Mouse (Mus musculus): ENCODE measurements around the gene Fbxl21.

The Fbxl21 gene

GRCm38 (mm10) chr13:56534931-56535330 is 12.7 kb downstream of the Fbxl21 start:
- no peak for DNase-seq (ENCODE audit: low read depth, low spot score)

DNA sequence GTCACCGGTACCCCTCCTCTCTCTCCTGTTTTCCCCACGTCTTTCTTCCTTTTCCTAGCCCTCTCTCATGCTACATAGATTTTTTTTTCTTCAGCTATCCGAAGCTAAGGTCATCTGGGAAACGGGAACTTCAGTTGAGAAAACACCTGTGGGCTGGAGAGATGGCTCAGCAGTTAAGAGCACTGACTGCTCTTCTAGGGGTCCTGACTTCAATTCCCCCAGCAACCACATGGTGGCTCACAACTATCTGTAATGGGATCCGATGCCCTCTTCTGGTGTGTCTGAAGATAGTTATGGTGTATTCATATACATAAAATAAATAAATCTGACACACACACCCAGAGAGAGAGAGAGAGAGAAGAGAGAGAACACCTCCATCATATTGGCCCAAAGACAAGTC is 13.3 kb downstream of the Fbxl21 start:
- DNase-seq (ENCODE audit: low read depth, low spot score), result peak; percentile 9

DNA sequence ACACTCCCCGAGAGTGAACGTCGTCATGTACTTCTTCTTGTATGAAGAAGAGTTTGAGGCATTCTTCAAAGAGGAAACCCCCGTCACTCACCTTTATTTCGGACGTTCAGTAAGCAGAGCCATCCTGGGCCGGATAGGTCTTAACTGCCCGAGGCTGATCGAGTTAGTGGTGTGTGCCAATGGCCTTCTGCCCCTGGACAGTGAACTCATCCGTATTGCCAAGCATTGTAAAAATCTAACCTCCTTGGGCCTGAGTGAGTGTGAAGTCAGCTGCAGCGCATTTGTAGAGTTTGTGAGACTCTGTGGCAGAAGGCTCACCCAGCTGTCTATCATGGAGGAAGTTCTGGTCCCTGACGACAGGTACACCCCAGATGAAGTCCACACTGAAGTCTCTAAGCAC is 14.8 kb downstream of the Fbxl21 start:
- DNase-seq (ENCODE audit: low read depth, low spot score), result no peak

GRCm38 (mm10) chr13:56539846-56540245 is 17.6 kb downstream of the Fbxl21 start:
- peak; percentile 54 for DNase-seq (ENCODE audit: low read depth, low spot score)

GRCm38 (mm10) chr13:56543805-56544204 is 21.5 kb downstream of the Fbxl21 start:
- no peak for DNase-seq (ENCODE audit: low read depth, low spot score)

GRCm38 (mm10) chr13:56544956-56545355 is 22.7 kb downstream of the Fbxl21 start:
- DNase-seq (ENCODE audit: low read depth, low spot score), result no peak

- no peak for DNase-seq (ENCODE audit: low read depth, low spot score)
Measured at GRCm38 (mm10) chr13:56548401-56548800, 26.1 kb downstream of the Fbxl21 start, which contains the start of gene Lect2. TSS of gene Lect2 (minus strand) at chr13:56548502.

GRCm38 (mm10) chr13:56549364-56549763 is 27.1 kb downstream of the Fbxl21 start:
- DNase-seq (ENCODE audit: low read depth, low spot score), result no peak

DNA sequence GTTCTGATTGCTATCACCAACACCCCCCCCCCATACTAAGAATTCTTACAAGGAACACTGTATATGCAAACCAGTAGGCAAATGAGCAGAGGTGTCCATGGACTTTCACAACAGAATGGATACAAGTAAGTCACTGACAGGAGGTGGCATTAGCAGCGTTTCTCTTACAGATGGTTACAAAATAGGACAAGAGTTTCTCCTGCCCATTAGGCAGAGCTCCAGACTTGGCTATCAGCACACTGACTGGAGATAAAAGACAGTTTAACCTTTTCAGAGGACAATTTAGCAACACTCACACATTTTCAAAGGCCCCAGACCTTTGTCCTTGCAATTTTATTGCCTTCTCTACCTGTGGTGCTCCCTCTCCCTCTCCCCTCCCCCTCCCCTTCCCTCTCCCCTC is 28.3 kb downstream of the Fbxl21 start:
- DNase-seq (ENCODE audit: low read depth, low spot score), result no peak

DNA sequence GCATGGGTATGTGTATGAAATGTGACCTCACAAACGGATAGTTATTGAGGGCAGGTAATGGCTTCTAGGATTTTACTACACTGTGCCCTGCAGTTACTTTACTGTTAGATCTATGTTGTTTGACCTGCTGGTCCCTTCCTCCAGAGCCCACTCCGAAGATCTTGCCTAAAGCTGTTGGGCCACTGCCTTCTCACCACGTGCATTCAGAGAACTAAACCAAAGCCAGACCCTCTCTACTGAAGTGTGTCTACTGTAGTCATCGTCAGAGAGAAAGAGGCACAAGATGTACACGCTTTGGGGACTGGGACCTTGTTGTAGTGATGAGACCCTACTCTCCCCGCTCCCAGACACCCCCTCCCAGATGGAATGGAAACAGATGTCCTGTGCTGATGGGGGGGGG is 29.4 kb downstream of the Fbxl21 start:
- DNase-seq (ENCODE audit: low read depth, low spot score), result no peak

- DNase-seq (ENCODE audit: low read depth, low spot score), result no peak
Measured at GRCm38 (mm10) chr13:56553923-56554322, 31.7 kb downstream of the Fbxl21 start.

- peak; percentile 31 for DNase-seq (ENCODE audit: low read depth, low spot score)
Measured at GRCm38 (mm10) chr13:56554409-56554808, 32.1 kb downstream of the Fbxl21 start.

- DNase-seq (ENCODE audit: low read depth, low spot score), result no peak
Measured at GRCm38 (mm10) chr13:56555957-56556356, 33.7 kb downstream of the Fbxl21 start.

GRCm38 (mm10) chr13:56556701-56557100 is 34.4 kb downstream of the Fbxl21 start:
- DNase-seq (ENCODE audit: low read depth, low spot score), result no peak

DNA sequence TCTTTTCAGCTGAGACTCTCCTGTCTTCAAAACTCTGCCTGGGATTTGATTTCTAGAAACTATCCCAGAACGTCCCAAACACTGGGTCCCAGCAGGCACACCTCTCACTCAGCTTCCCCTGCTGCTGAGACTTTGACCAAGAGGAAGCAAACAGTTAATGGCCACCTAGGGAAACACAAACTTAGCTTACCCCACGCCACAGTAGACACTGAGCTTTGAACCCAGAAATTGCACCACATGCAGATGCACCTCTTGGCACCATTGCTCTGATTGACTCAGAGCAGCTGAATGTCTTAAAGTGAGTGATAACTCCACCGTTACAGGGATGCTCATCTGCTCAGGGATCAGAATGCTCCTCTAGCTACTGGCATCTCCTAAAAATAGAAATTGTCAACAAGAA is 36.5 kb downstream of the Fbxl21 start:
- DNase-seq (ENCODE audit: low read depth, low spot score), result no peak

GRCm38 (mm10) chr13:56559841-56560370 is 37.6 kb downstream of the Fbxl21 start:
- no peak for DNase-seq (ENCODE audit: low read depth, low spot score)

DNA sequence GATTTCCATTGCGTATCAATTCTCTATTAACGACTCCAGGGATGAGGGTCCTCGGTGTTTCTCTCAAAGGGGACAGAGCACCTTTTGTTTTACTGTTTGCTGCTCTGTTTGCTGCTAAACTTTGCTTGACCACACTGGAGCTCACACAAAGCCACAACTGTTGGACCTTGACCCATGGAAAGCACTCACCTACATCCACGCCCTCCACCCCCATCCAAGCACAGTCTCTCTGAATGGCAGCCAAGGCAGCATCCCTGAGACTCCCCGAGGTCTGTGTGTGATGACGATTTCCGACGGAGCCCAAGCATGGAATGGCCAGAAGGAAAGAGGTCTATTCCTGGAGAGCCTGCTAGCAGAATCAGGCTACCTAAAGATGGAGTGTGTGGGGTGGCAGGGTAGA is 38.9 kb downstream of the Fbxl21 start:
- no peak for DNase-seq (ENCODE audit: low read depth, low spot score)

DNA sequence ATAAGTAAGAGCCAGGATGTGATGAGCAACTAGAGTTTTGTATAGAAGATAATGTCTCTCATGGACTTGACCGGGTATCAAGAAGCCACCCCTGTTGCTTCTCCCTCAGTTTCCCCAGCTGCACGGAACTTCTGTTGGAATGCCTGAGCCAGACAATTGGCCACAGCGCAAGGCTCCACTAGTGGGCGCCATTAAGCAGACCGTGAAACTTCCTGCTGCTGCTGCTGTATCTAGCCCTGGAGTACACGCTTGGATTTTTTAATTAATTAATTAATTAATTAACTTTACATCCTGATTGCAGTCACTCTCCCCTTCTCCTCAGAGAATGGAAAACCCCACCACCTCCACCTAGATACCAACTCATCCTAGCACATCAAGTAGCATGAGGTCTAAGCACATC is 40.8 kb downstream of the Fbxl21 start:
- DNase-seq (ENCODE audit: low read depth, low spot score), result peak; percentile 6

GRCm38 (mm10) chr13:56566336-56566735 is 44.1 kb downstream of the Fbxl21 start:
- no peak for DNase-seq (ENCODE audit: low read depth, low spot score)

DNA sequence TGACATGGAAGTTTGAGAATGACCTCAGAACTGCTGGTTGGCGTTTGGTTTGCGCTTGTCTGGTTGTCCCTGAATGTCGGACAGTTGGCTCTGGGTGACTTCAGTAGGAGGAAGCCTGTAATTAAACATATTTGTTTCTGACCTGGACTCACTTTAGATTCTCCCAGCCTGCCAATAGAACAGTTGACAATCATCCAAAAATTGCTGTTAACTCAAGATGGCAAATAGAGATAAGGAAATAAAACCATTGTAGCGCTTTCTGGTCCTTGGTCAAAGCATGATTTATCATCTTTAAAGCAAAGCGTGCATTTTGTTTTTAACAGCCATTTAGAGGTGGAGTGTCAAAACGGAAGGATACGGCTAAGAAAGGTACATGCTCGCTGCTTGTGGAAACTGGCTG is 49.4 kb downstream of the Fbxl21 start:
- DNase-seq (ENCODE audit: low read depth, low spot score), result no peak

DNA sequence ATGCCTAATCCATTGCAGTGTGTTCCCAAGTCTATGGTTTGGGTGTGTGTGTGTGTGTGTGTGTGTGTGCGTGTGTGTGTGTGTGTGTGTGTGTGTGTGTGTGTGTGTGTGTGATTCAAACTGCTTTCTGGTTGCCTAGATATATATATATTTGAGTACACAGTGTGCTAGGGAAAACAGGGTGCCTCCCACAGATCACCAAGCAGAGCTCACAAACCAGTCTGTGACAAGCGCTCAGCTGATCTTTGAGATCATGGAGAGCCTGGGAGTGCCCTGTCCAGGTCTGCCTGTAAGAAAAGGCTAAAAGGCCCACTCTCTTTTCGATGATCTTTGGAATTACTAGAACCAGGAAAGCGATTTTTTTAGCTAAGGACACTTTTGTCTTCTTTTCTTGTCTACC is 52.8 kb downstream of the Fbxl21 start:
- DNase-seq (ENCODE audit: low read depth, low spot score), result no peak

DNA sequence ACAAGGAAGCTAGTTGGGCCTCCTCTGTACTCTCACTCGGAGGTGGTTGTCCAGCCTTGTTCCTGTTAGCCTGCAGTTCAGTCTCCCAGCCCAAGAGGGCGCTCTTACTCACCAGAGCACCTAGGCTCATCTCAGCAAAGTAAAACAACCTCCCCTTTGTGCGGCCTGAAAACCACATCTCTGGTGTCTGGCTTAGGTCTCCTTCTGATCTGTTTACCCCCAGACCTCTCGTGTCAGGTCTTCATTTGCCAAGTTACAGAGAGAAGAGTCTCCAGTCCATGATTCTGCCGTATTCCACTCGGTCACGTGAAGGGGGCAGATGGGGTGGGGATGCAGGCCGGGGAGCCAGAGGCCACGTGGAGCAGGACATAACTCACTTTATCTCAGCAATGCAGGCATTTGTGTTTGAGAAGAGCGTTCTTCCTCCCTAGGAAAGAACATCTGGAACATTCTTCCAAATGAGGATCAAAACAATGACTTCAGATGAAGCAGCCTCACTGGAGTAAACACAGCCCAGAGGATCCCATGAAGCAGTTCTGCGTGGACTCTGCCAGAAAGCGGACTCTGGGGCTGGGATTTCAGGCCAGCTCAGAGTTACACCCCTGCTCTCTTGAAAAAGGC is 53.5 kb downstream of the Fbxl21 start:
- DNase-seq (ENCODE audit: low read depth, low spot score), result peak; percentile 56

GRCm38 (mm10) chr13:56578097-56578496 is 55.8 kb downstream of the Fbxl21 start:
- DNase-seq (ENCODE audit: low read depth, low spot score), result no peak

DNA sequence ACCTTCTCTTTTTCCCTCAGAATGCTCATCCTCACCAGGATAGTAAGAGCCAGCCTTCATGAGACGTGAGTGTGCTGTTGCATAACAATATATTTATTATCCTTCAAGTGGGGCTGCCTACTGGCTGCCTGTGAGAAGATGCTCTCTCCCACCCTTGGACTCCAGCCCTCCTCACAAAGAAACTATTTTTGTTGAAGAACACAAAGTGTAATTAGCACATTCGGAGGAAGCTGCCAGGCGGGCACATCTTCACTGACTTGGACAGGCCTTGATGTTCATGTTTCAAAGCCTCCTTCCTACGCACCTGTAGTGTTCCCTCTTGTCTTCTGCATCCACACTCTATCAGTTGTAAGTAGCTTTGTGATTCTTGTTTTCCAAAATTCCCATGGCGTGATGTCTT is 58.2 kb downstream of the Fbxl21 start:
- no peak for DNase-seq (ENCODE audit: low read depth, low spot score)

All from A20 (cell line).